Mouse (Mus musculus): ENCODE measurements around the gene Nadk.
A peak's percentile ranks its signal among the peaks of the same experiment; 100 is the strongest.

Gene Nadk

GRCm38 (mm10) chr4:155605132-155605531 is 43.0 kb downstream of the Nadk start:
- no peak for DNase-seq

GRCm38 (mm10) chr4:155606825-155607224 is 44.6 kb downstream of the Nadk start:
- no peak for DNase-seq

- DNase-seq = no peak
Observed at GRCm38 (mm10) chr4:155611860-155612259, 49.7 kb downstream of the Nadk start.

- no peak for DNase-seq
Observed at GRCm38 (mm10) chr4:155613264-155613663, 51.1 kb downstream of the Nadk start.

- DNase-seq = no peak
Observed at GRCm38 (mm10) chr4:155618321-155618720, 56.1 kb downstream of the Nadk start.

- peak; percentile 95 for DNase-seq
Observed at GRCm38 (mm10) chr4:155624338-155625291, 62.4 kb downstream of the Nadk start, which contains the start of gene Cdk11b. Gene Cdk11b (plus strand): TSS chr4:155624854.

- no peak for DNase-seq
Observed at GRCm38 (mm10) chr4:155630267-155630666, 68.1 kb downstream of the Nadk start.

- no peak for DNase-seq
Observed at GRCm38 (mm10) chr4:155635766-155636499, 73.8 kb downstream of the Nadk start.
